Mouse (Mus musculus) stomach, postnatal 0 days (tissue): ENCODE results near the gene Slc38a1.

ENCODE experiments used
- CTCF ChIP-seq: IDR thresholded peaks from 2 replicates; pipeline ENCODE4 v1.5.1; 2016; ENCODE audit warnings: antibody characterized with exemption, low read depth, mild to moderate bottlenecking, moderate library complexity
- EP300 ChIP-seq: optimal IDR thresholded peaks from 2 replicates; pipeline ENCODE3; 2016; ENCODE audit warnings: antibody characterized with exemption

DNA sequence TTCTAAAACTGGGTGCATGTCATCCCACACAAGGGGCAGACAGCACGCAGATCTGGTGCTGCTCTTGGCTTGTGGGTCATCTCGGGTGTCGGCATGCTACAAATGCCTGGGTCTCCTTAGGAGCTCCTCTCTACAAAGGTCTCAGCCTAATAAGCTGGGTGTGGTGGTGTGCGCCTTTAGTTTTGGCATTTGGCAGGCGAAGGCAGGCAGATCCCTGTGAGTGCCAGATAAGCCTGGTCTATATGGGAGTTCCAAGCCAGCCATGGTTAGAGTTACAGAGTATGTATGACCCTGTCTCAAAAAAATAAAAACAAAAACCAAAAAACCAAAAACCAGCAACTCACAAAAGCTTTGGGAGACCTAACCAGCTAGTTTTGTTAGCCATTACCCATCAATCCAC, 65.7 kb downstream of the Slc38a1 start:
- TF ChIP-seq CTCF = no peak
- no peak for TF ChIP-seq EP300
